Mouse (Mus musculus) erythroblast, embryonic 14.5 days (primary cell): Measurements from ENCODE around the gene Set. TPM values are rescaled to one million over a fixed set of nuclear protein-coding genes. Genes with fewer than 3 reads are reported as not detected.
A peak's percentile ranks its signal among the peaks of the same experiment; 100 is the strongest.

ENCODE experiments used
- H3K27me3 ChIP-seq: 2 replicates; pipeline ENCODE4 v1.6.1; 2012; ENCODE audit warnings: inconsistent platforms; ENCODE audit not compliant: control insufficient read depth
- H3K36me3 ChIP-seq: 2 replicates; pipeline ENCODE4 v1.6.1; 2012; ENCODE audit warnings: mild to moderate bottlenecking, inconsistent platforms; ENCODE audit not compliant: control insufficient read depth
- H3K4me1 ChIP-seq: 2 replicates; pipeline ENCODE4 v1.6.1; 2012; ENCODE audit warnings: inconsistent platforms; ENCODE audit not compliant: control insufficient read depth
- H3K4me3 ChIP-seq: replicated peaks from 2 replicates; pipeline ENCODE3; 2012; ENCODE audit warnings: moderate library complexity, mild to moderate bottlenecking, inconsistent platforms
- H3K9me3 ChIP-seq: 2 replicates; pipeline ENCODE4 v1.6.1; 2012; ENCODE audit warnings: low read length, inconsistent platforms, mixed read lengths; ENCODE audit not compliant: control insufficient read depth
- GATA1 ChIP-seq: IDR thresholded peaks from 2 replicates; pipeline ENCODE4 v1.6.1; 2012; ENCODE audit warnings: low read length, inconsistent platforms, mixed read lengths
- TAL1 ChIP-seq: IDR thresholded peaks from 3 replicates; pipeline ENCODE4 v1.6.1; 2012; ENCODE audit warnings: low read length, inconsistent platforms, mixed read lengths
- polyA plus RNA-seq: library from polyadenylated mRNA; stranded (reverse); fragments of >175 nt; gene quantifications from 2 replicates; pipeline ENCODE4 v1.2.3, GENCODE M21; 2012

Gene Set
- polyA plus RNA-seq, 1 experiment: 14.7 TPM

- Histone ChIP-seq H3K36me3 (peaks cover 35% of the 10 kb centered on the region), H3K27me3 (no peaks in the 10 kb centered on the region), H3K4me1 (peaks cover 54% of the 10 kb centered on the region), H3K4me3 (peak overlapping the region; percentile 86), H3K9me3 (no peaks in the 10 kb centered on the region)
- no peak for TF ChIP-seq TAL1
- no peak for TF ChIP-seq GATA1
These were observed 10.1 kb downstream of the Set start for GRCm38 (mm10) chr2:30067031-30067888.

- Histone ChIP-seq H3K4me3 (peak overlapping the region; percentile 86), H3K27me3 (no peaks in the 10 kb centered on the region), H3K36me3 (peaks cover 42% of the 10 kb centered on the region), H3K9me3 (no peaks in the 10 kb centered on the region), H3K4me1 (peaks cover 47% of the 10 kb centered on the region)
- TF ChIP-seq GATA1 (no peak), TAL1 (no peak)
These were observed 10.8 kb downstream of the Set start for GRCm38 (mm10) chr2:30067962-30068361.

GRCm38 (mm10) chr2:30072875-30073274, 15.7 kb downstream of the Set start:
- H3K36me3 ChIP-seq: peaks cover 56% of the 10 kb centered on the region
- H3K4me3 ChIP-seq: no peak overlapping the region
- H3K9me3 ChIP-seq: no peaks in the 10 kb centered on the region
- no peak for TF ChIP-seq GATA1
- no peak for TF ChIP-seq TAL1
- no peaks in the 10 kb centered on the region for H3K27me3 ChIP-seq
- peaks cover 21% of the 10 kb centered on the region for H3K4me1 ChIP-seq

GRCm38 (mm10) chr2:30073285-30073684, 16.1 kb downstream of the Set start:
- H3K27me3 ChIP-seq: no peaks in the 10 kb centered on the region
- TF ChIP-seq GATA1: no peak
- no peak for TF ChIP-seq TAL1
- H3K36me3 ChIP-seq: peaks cover 51% of the 10 kb centered on the region
- H3K9me3 ChIP-seq: no peaks in the 10 kb centered on the region
- H3K4me3 ChIP-seq: no peak overlapping the region
- H3K4me1 ChIP-seq: peaks cover 21% of the 10 kb centered on the region

GRCm38 (mm10) chr2:30075625-30076024, 18.4 kb downstream of the Set start:
- TF ChIP-seq TAL1 (no peak), GATA1 (no peak)
- Histone ChIP-seq H3K4me3 (no peak overlapping the region), H3K36me3 (peaks cover 28% of the 10 kb centered on the region), H3K9me3 (no peaks in the 10 kb centered on the region), H3K27me3 (no peaks in the 10 kb centered on the region), H3K4me1 (peaks cover 22% of the 10 kb centered on the region)

GRCm38 (mm10) chr2:30076439-30076838, 19.3 kb downstream of the Set start:
- Histone ChIP-seq H3K4me3 (no peak overlapping the region), H3K27me3 (no peaks in the 10 kb centered on the region), H3K36me3 (peaks cover 26% of the 10 kb centered on the region), H3K9me3 (no peaks in the 10 kb centered on the region), H3K4me1 (peaks cover 22% of the 10 kb centered on the region)
- TF ChIP-seq TAL1 (no peak), GATA1 (no peak)

- Histone ChIP-seq H3K36me3 (peaks cover 23% of the 10 kb centered on the region), H3K9me3 (no peaks in the 10 kb centered on the region), H3K27me3 (no peaks in the 10 kb centered on the region), H3K4me3 (peak overlapping the region; percentile 68), H3K4me1 (peaks cover 22% of the 10 kb centered on the region)
- TF ChIP-seq TAL1 (no peak), GATA1 (no peak)
These were observed 19.8 kb downstream of the Set start for GRCm38 (mm10) chr2:30076959-30077358.

GRCm38 (mm10) chr2:30077502-30078348, 20.5 kb downstream of the Set start, which contains the start of gene Pkn3:
Gene Pkn3 (plus strand): TSS chr2:30077684.
- H3K4me1 ChIP-seq: peaks cover 22% of the 10 kb centered on the region
- H3K36me3 ChIP-seq: peaks cover 17% of the 10 kb centered on the region
- TF ChIP-seq TAL1 (no peak), GATA1 (no peak)
- peak within 1 kb of the TSS; percentile 68 for H3K4me3 ChIP-seq
- no peaks in the 10 kb centered on the region for H3K9me3 ChIP-seq
- H3K27me3 ChIP-seq: no peaks in the 10 kb centered on the region

- no peaks in the 10 kb centered on the region for H3K9me3 ChIP-seq
- H3K4me3 ChIP-seq: peak overlapping the region; percentile 68
- H3K27me3 ChIP-seq: no peaks in the 10 kb centered on the region
- peaks cover 22% of the 10 kb centered on the region for H3K4me1 ChIP-seq
- H3K36me3 ChIP-seq: peaks cover 11% of the 10 kb centered on the region
- TF ChIP-seq GATA1: no peak
- no peak for TF ChIP-seq TAL1
These were observed 21.2 kb downstream of the Set start for GRCm38 (mm10) chr2:30078349-30078712.

- H3K27me3 ChIP-seq: no peaks in the 10 kb centered on the region
- H3K4me1 ChIP-seq: peaks cover 22% of the 10 kb centered on the region
- no peak overlapping the region for H3K4me3 ChIP-seq
- TF ChIP-seq TAL1: no peak
- TF ChIP-seq GATA1: no peak
- no peaks in the 10 kb centered on the region for H3K9me3 ChIP-seq
- peaks cover 6% of the 10 kb centered on the region for H3K36me3 ChIP-seq
These were observed 21.6 kb downstream of the Set start for GRCm38 (mm10) chr2:30078760-30079159.
